Mouse (Mus musculus): ENCODE data around the gene Sgms1. TPM values are rescaled to one million over a fixed set of nuclear protein-coding genes. Genes with fewer than 3 reads are reported as not detected.
A peak's percentile ranks its signal among the peaks of the same experiment; 100 is the strongest.

The Sgms1 gene
- total RNA-seq, 2 experiments from 2014 or later, result 53.8 to 62.8 TPM

GRCm38 (mm10) chr19:32343937-32344737, 45.4 kb downstream of the Sgms1 start:
- H3K27ac ChIP-seq, result peak overlapping the region; percentile 82
- no peak for DNase-seq
- no peak for TF ChIP-seq CTCF (IDR thresholded peaks at IDR 0.05)
- H3K4me3 ChIP-seq, result peak overlapping the region; percentile 43
- intact Hi-C loops (cut with DNase I), result no loop called here

- no peak for DNase-seq
- intact Hi-C loops (cut with DNase I), result no loop called here
- Histone ChIP-seq H3K27ac (peak overlapping the region; percentile 59), H3K4me3 (no peak overlapping the region)
- no peak for TF ChIP-seq CTCF (IDR thresholded peaks at IDR 0.05)
These were observed 47.1 kb downstream of the Sgms1 start for GRCm38 (mm10) chr19:32342436-32342835.

GRCm38 (mm10) chr19:32341091-32341490, 48.4 kb downstream of the Sgms1 start:
- Histone ChIP-seq H3K4me3 (no peak overlapping the region), H3K27ac (peak overlapping the region; percentile 32; the same call in 1 of the 2 replicates)
- TF ChIP-seq CTCF (IDR thresholded peaks at IDR 0.05), result no peak
- intact Hi-C loops (cut with DNase I), result no loop called here
- DNase-seq, result no peak

- no peak for TF ChIP-seq CTCF (IDR thresholded peaks at IDR 0.05)
- intact Hi-C loops (cut with DNase I), result no loop called here
- Histone ChIP-seq H3K27ac (peak overlapping the region; percentile 32; the same call in 1 of the 2 replicates), H3K4me3 (no peak overlapping the region)
- DNase-seq, result no peak
These were observed 49.3 kb downstream of the Sgms1 start for GRCm38 (mm10) chr19:32340168-32340567.

- no peak overlapping the region for H3K4me3 ChIP-seq
- DNase-seq, result no peak
- peak overlapping the region; percentile 61 for H3K27ac ChIP-seq
- intact Hi-C loops (cut with DNase I), result no loop called here
- no peak for TF ChIP-seq CTCF (IDR thresholded peaks at IDR 0.05)
These were observed 51.8 kb downstream of the Sgms1 start for GRCm38 (mm10) chr19:32337708-32338107.

GRCm38 (mm10) chr19:32334751-32335150, 54.8 kb downstream of the Sgms1 start:
- Histone ChIP-seq H3K4me3 (no peak overlapping the region), H3K27ac (no peak overlapping the region)
- no peak for TF ChIP-seq CTCF (IDR thresholded peaks at IDR 0.05)
- DNase-seq, result no peak
- intact Hi-C loops (cut with DNase I), result no loop called here

GRCm38 (mm10) chr19:32333544-32333943, 56.0 kb downstream of the Sgms1 start:
- no peak overlapping the region for H3K27ac ChIP-seq

GRCm38 (mm10) chr19:32332779-32333460, 56.6 kb downstream of the Sgms1 start:
- no peak overlapping the region for H3K4me3 ChIP-seq
- no peak overlapping the region for H3K27ac ChIP-seq
- no peak for TF ChIP-seq CTCF (IDR thresholded peaks at IDR 0.05)
- intact Hi-C loops (cut with DNase I), result no loop called here
- DNase-seq, result no peak

More at GRCm38 (mm10) chr19:32333544-32333943, 56.0 kb downstream of the Sgms1 start:
- intact Hi-C loops (cut with DNase I), result no loop called here
- TF ChIP-seq CTCF (IDR thresholded peaks at IDR 0.05), result no peak
- no peak overlapping the region for H3K4me3 ChIP-seq
- DNase-seq, result no peak

GRCm38 (mm10) chr19:32330231-32330630, 59.3 kb downstream of the Sgms1 start:
- intact Hi-C loops (cut with DNase I), result no loop called here
- TF ChIP-seq CTCF (IDR thresholded peaks at IDR 0.05), result no peak
- DNase-seq, result no peak
- Histone ChIP-seq H3K27ac (peak overlapping the region; percentile 88), H3K4me3 (no peak overlapping the region)

GRCm38 (mm10) chr19:32329511-32329910, 60.0 kb downstream of the Sgms1 start:
- no peak overlapping the region for H3K4me3 ChIP-seq
- intact Hi-C loops (cut with DNase I), result loop anchor here (10.0 kb wide), 1 partner anchor 155 kb away; the partner anchor contains the start of gene Minpp1
- no peak for DNase-seq
- H3K27ac ChIP-seq, result peak overlapping the region; percentile 88
- no peak for TF ChIP-seq CTCF (IDR thresholded peaks at IDR 0.05)

- no peak for TF ChIP-seq CTCF (IDR thresholded peaks at IDR 0.05)
- DNase-seq, result no peak
- intact Hi-C loops (cut with DNase I), result loop anchor here (10.0 kb wide), 1 partner anchor 157 kb away; the partner anchor contains the start of gene Minpp1
- Histone ChIP-seq H3K27ac (peak overlapping the region; percentile 88), H3K4me3 (no peak overlapping the region)
These were observed 61.3 kb downstream of the Sgms1 start for GRCm38 (mm10) chr19:32328089-32328828.

- no peak overlapping the region; the same call in 1 of the 2 replicates for H3K4me3 ChIP-seq
- DNase-seq, result peak; percentile 78
- peak overlapping the region; percentile 88 for H3K27ac ChIP-seq
- no peak for TF ChIP-seq CTCF (IDR thresholded peaks at IDR 0.05)
- intact Hi-C loops (cut with DNase I), result loop anchor here (1.0 to 10.0 kb wide), 2 partner anchors 61 to 158 kb away; partner anchors contain the start of gene Minpp1
These were observed 62.9 kb downstream of the Sgms1 start for GRCm38 (mm10) chr19:32326621-32327021.
